Mouse (Mus musculus) spleen, adult 2 months (tissue): ENCODE data around the gene Kxd1. TPM values are rescaled to one million over a fixed set of nuclear protein-coding genes. Genes with fewer than 3 reads are reported as not detected.

ENCODE experiments used
- DNase-seq, 2 experiments: peaks; one replicate each; pipeline versions ENCODE4 v3.0.0 to v3.0.0-alpha.2; 2012 to 2021; ENCODE audit warnings: low spot score in 2 of 2, low read depth in 1 of 2
- H3K27ac ChIP-seq: fragments of 200-500 bp; 2 replicates; pipeline ENCODE4 v1.5.1; 2012; ENCODE audit warnings: low read length, inconsistent platforms; ENCODE audit not compliant: insufficient read depth
- H3K27me3 ChIP-seq: fragments of 200-500 bp; 2 replicates; pipeline ENCODE4 v1.6.1; 2012; ENCODE audit warnings: mild to moderate bottlenecking, moderate library complexity, low read length, inconsistent platforms; ENCODE audit not compliant: control insufficient read depth, insufficient read depth
- H3K36me3 ChIP-seq: fragments of 200-500 bp; 2 replicates; pipeline ENCODE4 v1.6.1; 2012; ENCODE audit warnings: mild to moderate bottlenecking, low read length, inconsistent platforms; ENCODE audit not compliant: control insufficient read depth, insufficient read depth
- H3K4me1 ChIP-seq: fragments of 200-500 bp; 2 replicates; pipeline ENCODE4 v1.6.1; 2011; ENCODE audit warnings: inconsistent platforms; ENCODE audit not compliant: control insufficient read depth, insufficient read depth, insufficient read length
- H3K4me3 ChIP-seq: fragments of 200-500 bp; 2 replicates; pipeline ENCODE4 v1.5.1; 2011; ENCODE audit warnings: mild to moderate bottlenecking, inconsistent platforms; ENCODE audit not compliant: insufficient read depth, insufficient read length; ENCODE audit errors: extremely low read depth
- CTCF ChIP-seq: fragments of 200-500 bp; IDR thresholded peaks from 2 replicates; pipeline ENCODE4 v1.5.1; 2011; ENCODE audit warnings: mild to moderate bottlenecking, inconsistent platforms; ENCODE audit not compliant: insufficient read depth, insufficient read length, insufficient replicate concordance; ENCODE audit errors: extremely low read depth
- POLR2A ChIP-seq: fragments of 200-500 bp; IDR thresholded peaks from 2 replicates; pipeline ENCODE4 v1.6.1; 2011; ENCODE audit warnings: low read depth, low read length, inconsistent platforms
- WGBS: fragments of 180-500 bp; shearing (Covaris S2); methylation state at CpG from one replicate; pipeline ENCODE4 v1.1.7; 2018; 5-methylcytosine and 5-hydroxymethylcytosine counted together
- polyA plus RNA-seq: library from polyadenylated mRNA; depleted of rRNA; stranded (reverse); fragments of >200 nt; gene quantifications from 2 replicates; pipeline ENCODE4 v1.2.3, GENCODE M21; 2012

Kxd1 gene
- polyA plus RNA-seq, 1 experiment, result 50.2 TPM

DNA sequence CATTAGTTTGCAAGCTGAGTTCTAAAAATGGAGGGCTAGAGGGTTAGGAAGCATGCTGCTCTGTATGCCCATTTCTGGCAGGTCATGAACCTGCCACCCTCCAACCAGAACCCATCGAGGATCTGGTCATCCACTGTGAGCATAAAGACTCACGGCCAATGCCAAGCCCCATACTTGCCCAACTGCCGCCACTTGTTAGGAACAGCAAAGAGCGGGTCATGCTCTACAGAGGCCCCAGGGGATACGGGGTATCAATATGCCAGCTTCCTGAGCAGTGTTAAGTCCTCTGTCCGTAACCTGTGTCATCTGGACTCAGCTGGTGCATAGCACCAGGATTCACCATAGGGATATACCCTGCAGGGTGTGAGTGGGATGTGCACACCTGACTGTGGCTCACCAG is 63.6 kb downstream of the Kxd1 start:
- H3K36me3 ChIP-seq, result no peaks in the 10 kb centered on the region

DNA sequence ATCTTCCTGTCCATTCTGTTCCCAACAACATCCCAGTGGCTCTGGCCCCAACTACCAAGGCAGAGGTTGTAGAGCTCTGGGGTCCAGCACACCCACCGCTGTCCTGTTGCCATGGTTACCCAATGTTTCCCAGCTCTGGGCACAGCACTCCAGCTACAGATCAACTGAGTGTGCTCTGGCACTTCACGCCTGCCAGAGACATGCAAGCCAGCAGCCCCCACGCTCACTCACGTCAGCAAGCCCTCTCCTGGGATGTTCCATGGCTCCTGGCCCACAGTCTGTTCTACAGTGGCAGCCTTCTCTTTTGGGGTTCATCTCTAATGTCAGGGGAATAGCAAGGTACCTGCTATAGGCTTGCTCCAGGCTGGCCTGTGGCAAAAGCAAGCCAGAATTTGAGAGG is 64.5 kb downstream of the Kxd1 start:
- no peak for TF ChIP-seq CTCF
- no peak for TF ChIP-seq POLR2A
- no peak for DNase-seq
- no peaks in the 10 kb centered on the region for H3K27me3 ChIP-seq
- H3K36me3 ChIP-seq, result no peaks in the 10 kb centered on the region
- no peaks in the 10 kb centered on the region for H3K4me1 ChIP-seq
- H3K27ac ChIP-seq, result no peak overlapping the region
- H3K4me3 ChIP-seq, result no peak overlapping the region
- WGBS, result 94% methylated on average over 4 of the region's 4 CpGs

More for the DNA sequence above, 63.6 kb downstream of the Kxd1 start:
- Histone ChIP-seq H3K4me3 (no peak overlapping the region), H3K27ac (no peak overlapping the region), H3K4me1 (no peaks in the 10 kb centered on the region), H3K27me3 (no peaks in the 10 kb centered on the region)
- TF ChIP-seq CTCF, result no peak
- no peak for TF ChIP-seq POLR2A
- WGBS, result 95% methylated on average over 6 of the region's 6 CpGs
- no peak for DNase-seq

DNA sequence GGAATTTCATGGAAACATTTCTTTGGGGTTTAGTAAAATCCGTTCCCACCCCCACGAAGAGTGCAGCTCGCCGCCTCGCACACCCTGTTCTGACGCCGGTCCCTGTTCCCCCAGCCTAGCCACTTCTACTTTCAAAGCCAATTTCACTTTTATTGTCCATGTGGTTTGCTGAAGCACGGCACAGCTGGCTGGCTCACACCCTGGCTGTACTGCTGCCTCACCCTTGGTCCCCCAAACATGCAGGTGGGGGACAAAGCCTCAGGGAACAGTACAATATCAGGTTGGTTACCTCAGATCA is 65.3 kb downstream of the Kxd1 start:
- 78% methylated on average over 8 of the region's 8 CpGs for WGBS
- Histone ChIP-seq H3K4me3 (no peak overlapping the region), H3K4me1 (no peaks in the 10 kb centered on the region), H3K27me3 (no peaks in the 10 kb centered on the region), H3K36me3 (no peaks in the 10 kb centered on the region), H3K27ac (no peak overlapping the region)
- TF ChIP-seq POLR2A, result no peak
- no peak for TF ChIP-seq CTCF
- DNase-seq, result no peak

DNA sequence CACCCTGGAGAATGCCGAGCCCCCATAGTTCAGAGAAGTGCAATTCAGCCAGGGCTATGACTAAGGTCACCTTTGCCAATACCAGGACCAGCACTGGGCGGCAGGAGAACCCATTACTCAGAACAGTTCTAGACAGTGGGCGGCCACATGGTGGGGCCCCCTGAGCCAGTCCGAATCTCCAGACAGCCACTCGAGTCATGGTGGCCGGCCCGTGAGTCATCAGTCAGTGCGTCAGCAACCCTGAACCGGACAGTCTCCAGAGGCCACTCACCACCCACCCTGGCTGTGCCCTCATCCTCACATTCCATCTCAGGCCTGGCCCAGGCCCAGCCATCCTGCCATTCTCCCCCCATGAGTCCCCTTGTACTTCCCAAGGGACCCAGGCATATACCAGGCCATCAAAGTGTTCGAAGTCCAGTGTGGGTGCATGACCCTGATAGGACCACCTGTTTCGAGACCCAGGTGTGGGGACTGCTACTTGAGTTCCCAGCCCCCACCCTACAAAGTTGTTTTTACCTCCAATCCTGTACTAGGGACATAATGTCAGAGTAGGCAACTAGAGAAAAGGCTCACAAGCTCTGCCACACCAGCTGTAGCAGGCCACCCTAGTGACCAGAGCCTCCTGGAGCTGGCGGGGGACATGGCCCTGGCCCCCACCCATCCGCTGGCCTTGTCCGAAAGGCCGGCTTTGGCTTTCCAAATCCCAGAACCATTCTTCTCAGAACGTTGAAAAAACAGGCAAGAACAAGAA is 65.8 kb downstream of the Kxd1 start:
- Histone ChIP-seq H3K4me1 (no peaks in the 10 kb centered on the region), H3K27ac (no peak overlapping the region), H3K27me3 (no peaks in the 10 kb centered on the region), H3K36me3 (no peaks in the 10 kb centered on the region), H3K4me3 (no peak overlapping the region)
- 91% methylated on average over 16 of the region's 16 CpGs for WGBS
- TF ChIP-seq POLR2A (no peak), CTCF (no peak)
- no peak for DNase-seq

DNA sequence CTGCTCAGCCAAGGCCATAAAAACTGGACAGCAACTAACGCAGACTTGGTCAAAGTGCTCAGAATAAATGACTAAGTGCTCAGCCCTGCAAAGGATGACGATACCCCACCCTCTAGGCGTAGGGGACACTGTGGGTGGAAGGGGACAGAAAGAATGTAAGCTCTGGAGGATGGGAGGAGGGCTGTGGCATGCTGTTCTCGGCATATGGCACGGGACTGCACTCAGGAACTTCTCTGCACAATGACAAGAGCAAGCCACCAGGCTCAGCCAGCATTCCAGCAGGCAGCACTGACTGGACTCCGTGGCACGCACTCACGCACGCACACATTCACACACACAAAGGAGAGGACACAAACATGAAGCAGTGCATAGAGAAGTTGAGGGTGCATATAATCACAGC is 67.2 kb downstream of the Kxd1 start:
- no peak for DNase-seq
- Histone ChIP-seq H3K4me3 (no peak overlapping the region), H3K27me3 (no peaks in the 10 kb centered on the region), H3K4me1 (no peaks in the 10 kb centered on the region), H3K36me3 (no peaks in the 10 kb centered on the region), H3K27ac (no peak overlapping the region)
- WGBS, result 95% methylated on average over 9 of the region's 9 CpGs
- TF ChIP-seq CTCF (no peak), POLR2A (no peak)

DNA sequence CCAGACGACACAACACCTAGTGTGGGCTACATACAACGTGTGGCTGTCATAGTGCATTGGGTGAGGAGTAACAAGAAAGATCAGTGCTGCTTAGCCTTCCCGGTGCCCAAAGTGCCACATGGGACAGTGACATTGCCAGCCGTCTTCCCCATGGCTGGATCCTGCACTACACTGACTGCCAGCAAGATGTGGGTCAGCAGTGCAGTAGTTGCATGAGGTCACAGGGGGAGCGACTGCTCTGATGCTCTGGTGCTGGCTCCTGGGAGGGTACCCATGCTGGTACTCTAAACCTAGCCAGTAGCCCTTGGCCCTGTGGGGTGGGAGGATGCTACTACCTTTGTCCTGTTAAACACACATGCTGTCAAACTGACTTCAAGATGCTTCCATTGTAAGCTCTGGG is 67.6 kb downstream of the Kxd1 start:
- no peak for DNase-seq
- Histone ChIP-seq H3K36me3 (no peaks in the 10 kb centered on the region), H3K27me3 (no peaks in the 10 kb centered on the region), H3K4me1 (no peaks in the 10 kb centered on the region), H3K4me3 (no peak overlapping the region), H3K27ac (no peak overlapping the region)
- 92% methylated on average over 5 of the region's 5 CpGs for WGBS
- no peak for TF ChIP-seq POLR2A
- no peak for TF ChIP-seq CTCF

- no peaks in the 10 kb centered on the region for H3K36me3 ChIP-seq
- H3K4me3 ChIP-seq, result no peak overlapping the region
- H3K27ac ChIP-seq, result no peak overlapping the region
- WGBS, result 95% methylated on average over 2 of the region's 2 CpGs
- TF ChIP-seq CTCF (no peak), POLR2A (no peak)
- no peaks in the 10 kb centered on the region for H3K4me1 ChIP-seq
- no peaks in the 10 kb centered on the region for H3K27me3 ChIP-seq
- no peak for DNase-seq
Observed at GRCm38 (mm10) chr8:70459636-70460035, 68.1 kb downstream of the Kxd1 start.
